Mouse (Mus musculus): ENCODE results near the gene Ddx55.

Ddx55 gene

GRCm38 (mm10) chr5:124552558-124553307 is at the start of gene Ddx55:
Gene Ddx55 (plus strand): TSS chr5:124552864.
- in situ Hi-C loops (cut with MboI) = no loop called here

GRCm38 (mm10) chr5:124503742-124504141 is 48.9 kb upstream of the Ddx55 start:
- in situ Hi-C loops (cut with MboI) = no loop called here

- in situ Hi-C loops (cut with MboI) = no loop called here
Measured at GRCm38 (mm10) chr5:124505235-124505634, 47.4 kb upstream of the Ddx55 start.

- in situ Hi-C loops (cut with MboI) = no loop called here
Measured at GRCm38 (mm10) chr5:124506731-124507359, 45.8 kb upstream of the Ddx55 start.

GRCm38 (mm10) chr5:124509200-124509599 is 43.5 kb upstream of the Ddx55 start:
- in situ Hi-C loops (cut with MboI) = no loop called here

- in situ Hi-C loops (cut with MboI) = no loop called here
Measured at GRCm38 (mm10) chr5:124509742-124510237, 42.9 kb upstream of the Ddx55 start.

- in situ Hi-C loops (cut with MboI) = no loop called here
Measured at GRCm38 (mm10) chr5:124510536-124511050, 42.1 kb upstream of the Ddx55 start.

GRCm38 (mm10) chr5:124515789-124516188 is 36.9 kb upstream of the Ddx55 start:
- in situ Hi-C loops (cut with MboI) = no loop called here

- in situ Hi-C loops (cut with MboI) = no loop called here
Measured at GRCm38 (mm10) chr5:124518648-124519047, 34.0 kb upstream of the Ddx55 start.

GRCm38 (mm10) chr5:124521588-124521987 is 31.1 kb upstream of the Ddx55 start:
- in situ Hi-C loops (cut with MboI) = no loop called here

- in situ Hi-C loops (cut with MboI) = no loop called here
Measured at GRCm38 (mm10) chr5:124523032-124523431, 29.6 kb upstream of the Ddx55 start.

GRCm38 (mm10) chr5:124524943-124525342 is 27.7 kb upstream of the Ddx55 start:
- in situ Hi-C loops (cut with MboI) = no loop called here

GRCm38 (mm10) chr5:124528351-124528750 is 24.3 kb upstream of the Ddx55 start:
- in situ Hi-C loops (cut with MboI) = no loop called here

- in situ Hi-C loops (cut with MboI) = no loop called here
Measured at GRCm38 (mm10) chr5:124528791-124529190, 23.9 kb upstream of the Ddx55 start.

- in situ Hi-C loops (cut with MboI) = no loop called here
Measured at GRCm38 (mm10) chr5:124529191-124529651, 23.4 kb upstream of the Ddx55 start.

GRCm38 (mm10) chr5:124529697-124530096 is 23.0 kb upstream of the Ddx55 start:
- in situ Hi-C loops (cut with MboI) = loop anchor here (10.0 kb wide), 1 partner anchor 45 kb away; the partner anchor contains the start of gene Snrnp35

- in situ Hi-C loops (cut with MboI) = loop anchor here (10.0 kb wide), 1 partner anchor 46 kb away; the partner anchor contains the start of gene Snrnp35
Measured at GRCm38 (mm10) chr5:124530655-124531582, 21.7 kb upstream of the Ddx55 start, which contains the start of gene Rilpl1. Gene Rilpl1 (minus strand): TSS chr5:124531391.

- in situ Hi-C loops (cut with MboI) = loop anchor here (10.0 kb wide), 1 partner anchor 47 kb away; the partner anchor contains the start of gene Snrnp35
Measured at GRCm38 (mm10) chr5:124531583-124531930, 21.1 kb upstream of the Ddx55 start.

GRCm38 (mm10) chr5:124532451-124532850 is 20.2 kb upstream of the Ddx55 start:
- in situ Hi-C loops (cut with MboI) = loop anchor here (10.0 kb wide), 1 partner anchor 48 kb away; the partner anchor contains the start of gene Snrnp35

GRCm38 (mm10) chr5:124535016-124535415 is 17.6 kb upstream of the Ddx55 start:
- in situ Hi-C loops (cut with MboI) = loop anchor here (10.0 kb wide), 1 partner anchor 50 kb away; the partner anchor contains the start of gene Snrnp35

GRCm38 (mm10) chr5:124536776-124537175 is 15.9 kb upstream of the Ddx55 start:
- in situ Hi-C loops (cut with MboI) = loop anchor here (10.0 kb wide), 1 partner anchor 52 kb away; the partner anchor contains the start of gene Snrnp35

Measured in mature B cell (primary cell).